Mouse (Mus musculus): Measurements from ENCODE around the gene Tfpi.
A peak's percentile ranks its signal among the peaks of the same experiment; 100 is the strongest.

The Tfpi gene

DNA sequence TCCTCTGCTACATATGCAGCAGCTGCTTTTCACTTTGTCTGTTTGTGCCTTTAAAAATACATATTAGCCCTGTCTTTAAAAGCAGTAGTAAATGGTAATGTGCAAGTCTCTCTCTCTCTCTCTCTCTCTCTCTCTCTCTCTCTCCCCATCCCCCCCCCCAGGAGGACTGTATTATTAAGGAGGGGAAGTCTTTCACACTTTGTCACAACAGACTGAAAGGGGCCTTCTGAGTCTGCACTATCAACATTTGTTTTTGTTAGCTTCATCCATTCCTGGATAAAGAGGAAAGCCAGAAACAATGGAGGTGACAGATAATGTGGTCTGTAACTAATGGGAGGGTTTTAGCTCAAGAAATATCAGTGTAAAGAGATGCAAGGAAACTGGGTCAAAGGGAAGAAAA, 87.5 kb downstream of the Tfpi start:
- no peak for DNase-seq (ENCODE audit: low read depth, low spot score)

DNA sequence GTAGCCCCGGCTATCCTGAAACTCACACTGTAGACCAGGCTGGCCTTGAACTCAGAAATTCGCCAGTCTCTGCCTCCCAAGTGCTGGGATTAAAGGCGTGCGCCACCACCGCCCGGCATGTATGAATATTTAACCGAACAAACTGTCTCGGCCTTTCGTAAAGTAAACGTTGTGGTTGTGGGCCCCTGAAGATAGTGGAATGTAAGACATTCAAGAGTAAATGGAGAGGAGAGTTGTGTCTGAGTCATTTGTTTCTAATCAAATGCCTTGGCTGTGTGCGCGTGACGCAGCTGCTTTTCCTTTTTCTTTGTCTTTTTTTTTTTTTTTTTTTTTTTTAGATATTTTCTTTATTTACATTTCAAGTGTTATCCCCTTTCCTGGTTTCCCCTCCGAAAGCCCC, 88.0 kb downstream of the Tfpi start:
- peak; percentile 23 for DNase-seq (ENCODE audit: low read depth, low spot score)

DNA sequence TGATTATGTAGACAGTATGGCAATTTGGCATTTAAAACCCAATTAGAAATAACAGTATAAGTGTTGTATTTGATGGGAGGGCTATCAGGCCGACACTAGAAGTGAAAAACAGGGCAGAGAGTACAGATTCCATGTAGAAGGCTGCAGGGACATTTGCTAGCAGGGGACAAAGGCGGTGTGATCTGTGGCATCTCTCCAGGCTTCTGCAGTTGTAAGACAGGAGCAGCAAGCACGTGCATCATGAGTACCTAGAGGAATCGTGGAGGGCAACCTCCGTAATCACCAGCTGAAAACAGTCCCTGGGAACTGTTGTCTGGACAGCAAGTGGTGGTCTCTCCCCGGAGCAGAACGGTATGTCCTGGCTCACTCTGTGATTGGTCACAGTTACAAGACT, 88.6 kb downstream of the Tfpi start:
- DNase-seq (ENCODE audit: low read depth, low spot score) = no peak

DNA sequence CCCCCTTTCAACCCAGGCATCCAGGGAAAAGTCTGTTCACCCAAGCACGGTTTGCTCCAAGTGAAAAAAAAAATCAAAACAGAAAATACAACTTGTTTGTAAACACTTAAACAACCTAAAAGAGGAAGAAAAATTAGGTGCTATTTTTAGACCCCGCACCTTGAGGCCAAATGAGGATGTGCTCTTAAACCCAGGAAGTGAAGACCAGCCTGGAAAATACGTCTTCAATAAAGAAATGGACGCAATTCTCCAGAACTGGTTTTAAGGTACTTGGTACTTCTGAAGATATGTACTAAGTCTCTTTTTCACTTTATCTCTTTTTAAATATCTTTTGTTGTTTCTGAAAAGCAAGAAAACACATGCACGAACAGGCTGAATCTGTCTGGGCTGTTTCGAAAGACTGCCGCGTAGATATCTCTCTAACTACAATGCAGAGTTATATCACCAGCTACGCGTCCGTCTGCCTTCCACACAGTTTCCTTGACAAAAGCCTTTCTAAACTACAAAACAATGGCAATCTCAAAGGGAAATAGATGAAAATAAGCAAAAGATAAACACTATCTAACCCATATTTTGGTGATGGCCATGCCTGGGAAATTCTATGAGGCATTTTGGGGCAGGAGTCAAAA, 89.1 kb downstream of the Tfpi start:
- no peak for DNase-seq (ENCODE audit: low read depth, low spot score)

DNA sequence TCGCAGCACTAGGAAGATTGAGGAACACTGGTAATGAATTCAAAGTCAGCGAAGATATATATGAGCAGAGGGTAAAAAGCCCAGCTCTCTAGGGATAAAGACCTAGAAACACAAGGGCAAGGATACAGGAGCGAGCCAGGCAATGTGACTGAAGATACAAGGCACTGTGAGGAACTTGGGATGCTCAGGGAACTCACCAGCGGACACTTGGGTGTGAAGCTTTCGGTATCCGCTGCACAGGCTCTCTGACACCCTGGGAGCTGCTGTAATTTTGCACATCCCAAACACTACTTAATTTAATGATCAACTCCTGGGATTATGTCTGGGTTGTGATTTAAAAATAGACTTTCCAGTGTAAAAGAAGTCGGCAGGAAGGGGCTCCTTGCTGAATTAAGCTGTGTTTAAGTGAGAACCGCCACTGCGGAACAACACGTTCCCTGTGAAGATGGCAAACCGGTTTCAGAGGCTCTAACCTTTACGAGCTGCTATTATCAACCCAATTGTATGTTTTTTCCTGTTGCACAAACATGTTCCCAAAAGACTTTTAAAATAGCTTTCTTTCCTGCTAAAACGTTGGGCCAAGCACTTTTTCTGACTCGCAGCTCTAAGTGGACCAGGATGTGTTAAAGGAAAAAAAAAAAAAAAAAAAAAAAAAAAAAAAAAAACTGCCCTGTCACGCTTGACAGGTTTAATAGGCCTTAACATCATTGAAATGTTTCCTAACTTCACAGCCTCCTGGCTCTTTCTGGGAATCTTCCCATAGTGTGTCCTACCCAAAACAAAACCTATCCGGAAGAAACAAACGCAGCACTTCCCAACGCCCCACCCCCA, 89.8 kb downstream of the Tfpi start:
- peak; percentile 27 for DNase-seq (ENCODE audit: low read depth, low spot score)

DNA sequence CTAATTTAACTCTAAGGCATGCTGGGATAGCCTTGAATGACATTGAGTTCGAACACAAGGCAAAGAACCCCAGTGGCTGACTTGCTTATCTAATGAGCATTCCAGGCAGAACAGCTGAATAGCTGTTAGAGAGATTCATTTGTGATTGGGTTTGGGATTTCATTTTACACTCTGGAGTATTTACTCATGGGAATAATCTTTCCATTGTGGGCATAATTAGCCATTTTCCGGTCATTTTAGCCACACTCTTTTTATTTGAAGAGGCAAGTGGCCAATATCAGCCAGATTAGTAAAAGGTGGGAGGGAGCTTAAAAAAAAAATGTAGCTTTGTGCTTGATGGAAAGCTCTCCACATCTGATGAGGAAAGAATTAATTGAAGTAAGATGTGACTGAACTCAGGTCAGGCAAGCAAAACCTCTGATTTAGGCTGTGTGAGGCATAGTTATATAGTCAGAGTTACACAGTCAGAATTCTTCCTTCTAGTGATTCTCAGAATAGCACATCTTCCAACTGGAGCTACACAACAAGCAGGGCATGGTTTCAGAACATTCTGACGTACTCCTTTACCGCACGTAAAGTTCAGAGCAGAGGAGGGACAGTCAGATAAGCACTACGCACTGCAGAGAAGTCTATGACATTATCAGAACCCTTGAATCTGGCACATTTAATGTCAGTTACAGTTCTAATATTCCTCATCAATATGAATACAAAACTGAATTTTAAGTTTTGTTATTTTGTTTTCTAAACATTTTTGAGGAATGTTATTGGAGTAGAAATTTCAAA, 91.5 kb downstream of the Tfpi start:
- DNase-seq (ENCODE audit: low read depth, low spot score) = no peak

DNA sequence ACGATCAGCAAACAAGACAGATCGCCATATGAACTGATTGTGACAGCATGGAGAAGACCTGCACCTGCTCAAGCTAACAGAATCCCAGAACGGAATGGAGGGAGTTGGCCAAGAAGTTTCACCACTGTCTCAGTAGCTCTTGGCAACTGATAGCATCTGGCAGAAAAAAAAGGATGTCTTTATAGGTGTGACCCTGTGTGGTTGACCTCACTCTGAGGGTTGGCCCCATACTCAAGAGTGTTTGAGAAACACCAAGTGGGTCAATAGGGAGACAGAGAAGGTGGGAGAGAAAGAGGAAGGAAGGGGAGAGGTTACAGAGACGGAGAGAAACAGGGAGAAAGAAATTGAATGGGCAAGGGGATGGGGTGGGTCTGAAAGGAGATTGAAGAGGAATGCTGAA, 92.7 kb downstream of the Tfpi start:
- no peak for DNase-seq (ENCODE audit: low read depth, low spot score)
